Mouse (Mus musculus): ENCODE results near the gene Mus81.

Mus81 gene

GRCm38 (mm10) chr19:5487768-5488550 is at the start of gene Mus81:
TSS of gene Mus81 (minus strand) at chr19:5488402.
- no peak for DNase-seq

GRCm38 (mm10) chr19:5532520-5532919 is 44.3 kb upstream of the Mus81 start:
- no peak for DNase-seq

GRCm38 (mm10) chr19:5530138-5530524 is 41.9 kb upstream of the Mus81 start:
- no peak for DNase-seq

DNA sequence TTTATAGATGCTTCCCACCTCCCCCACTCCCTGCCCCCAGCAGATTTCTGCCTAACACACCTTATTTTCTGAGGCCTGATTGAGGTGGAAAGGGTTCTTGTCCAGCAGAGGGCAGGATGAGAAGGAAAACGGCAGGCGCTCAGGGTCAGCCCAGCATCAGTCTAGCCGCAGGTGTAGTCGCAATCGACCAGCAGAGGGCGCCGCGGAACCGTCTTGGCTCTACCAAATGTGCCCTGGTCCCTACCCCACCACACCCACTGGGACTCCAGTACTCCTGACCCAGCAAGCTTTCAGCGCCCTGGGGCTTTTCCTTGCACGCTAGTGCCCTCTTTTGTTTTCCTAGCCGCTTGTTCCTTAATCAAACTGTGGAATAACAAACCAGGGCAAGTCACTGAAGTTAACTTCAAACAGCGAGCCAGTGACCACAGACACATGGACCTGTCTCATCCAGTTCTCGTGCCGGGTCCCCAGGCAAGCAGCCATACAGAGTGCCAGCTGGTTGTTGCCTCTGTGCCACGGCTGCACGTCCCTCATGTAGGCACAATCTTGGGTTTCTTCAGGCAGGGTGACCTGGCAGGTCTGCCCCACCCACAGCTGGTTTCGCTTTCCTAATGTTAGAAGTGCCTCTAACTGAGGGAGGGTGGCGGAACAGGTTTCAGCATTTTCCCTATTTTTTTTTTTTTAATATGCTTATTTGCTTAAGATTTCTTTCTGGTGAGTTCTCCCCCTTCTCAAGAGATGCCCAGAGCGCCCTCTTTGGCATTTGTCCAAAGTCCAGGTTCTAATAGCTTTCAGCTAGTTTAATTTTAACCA is 41.3 kb upstream of the Mus81 start:
- DNase-seq: peak; percentile 94

DNA sequence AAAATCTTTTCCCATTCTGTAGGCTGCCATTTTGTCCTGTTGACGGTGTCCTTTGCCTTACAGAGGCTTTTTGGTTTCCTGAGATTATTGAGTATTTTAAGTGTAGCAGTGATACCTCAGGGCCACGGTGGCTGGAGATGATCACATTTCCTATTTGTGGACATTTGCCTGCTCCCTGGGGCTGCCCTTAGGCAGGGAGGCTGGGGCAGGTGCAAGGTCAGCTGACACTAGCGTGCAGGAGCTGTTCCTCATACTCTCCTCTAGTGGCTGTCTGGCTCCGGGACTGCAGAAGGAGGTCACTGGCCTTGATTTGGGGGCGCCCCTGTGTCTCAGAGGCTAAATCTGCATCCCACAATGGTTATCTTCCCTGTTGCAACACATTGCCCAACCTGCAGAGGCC is 37.0 kb upstream of the Mus81 start:
- no peak for DNase-seq

- DNase-seq: no peak
These were observed 30.5 kb upstream of the Mus81 start for GRCm38 (mm10) chr19:5518721-5519120.

DNA sequence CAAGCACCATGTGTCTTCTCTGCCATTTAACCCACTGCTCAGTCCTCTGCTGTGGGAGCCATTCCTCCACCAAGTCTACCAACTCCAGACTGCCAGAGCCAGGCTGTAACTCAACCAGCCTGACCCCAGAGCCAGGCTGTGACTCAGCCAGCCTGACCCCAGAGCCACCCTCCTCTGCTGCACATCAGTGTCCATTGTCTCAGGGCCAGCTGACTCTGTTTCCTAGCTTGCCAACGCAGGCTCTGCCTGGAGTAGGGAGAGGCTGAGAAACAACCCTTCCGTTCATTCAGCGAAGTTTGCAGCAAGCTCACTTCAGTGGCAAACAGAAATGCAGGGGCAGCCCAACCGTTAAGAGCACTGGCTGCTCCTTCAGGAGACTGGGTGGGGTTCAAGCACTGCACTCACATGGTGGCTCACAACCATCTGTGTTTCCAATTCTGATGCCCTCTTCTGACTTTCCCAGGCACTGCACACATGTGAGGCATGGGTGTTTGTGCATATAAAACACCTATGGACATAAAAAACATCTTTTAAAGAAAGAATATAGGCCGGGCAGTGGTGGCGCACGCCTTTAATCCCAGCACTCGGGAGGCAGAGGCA is 28.8 kb upstream of the Mus81 start:
- peak; percentile 37 for DNase-seq

DNA sequence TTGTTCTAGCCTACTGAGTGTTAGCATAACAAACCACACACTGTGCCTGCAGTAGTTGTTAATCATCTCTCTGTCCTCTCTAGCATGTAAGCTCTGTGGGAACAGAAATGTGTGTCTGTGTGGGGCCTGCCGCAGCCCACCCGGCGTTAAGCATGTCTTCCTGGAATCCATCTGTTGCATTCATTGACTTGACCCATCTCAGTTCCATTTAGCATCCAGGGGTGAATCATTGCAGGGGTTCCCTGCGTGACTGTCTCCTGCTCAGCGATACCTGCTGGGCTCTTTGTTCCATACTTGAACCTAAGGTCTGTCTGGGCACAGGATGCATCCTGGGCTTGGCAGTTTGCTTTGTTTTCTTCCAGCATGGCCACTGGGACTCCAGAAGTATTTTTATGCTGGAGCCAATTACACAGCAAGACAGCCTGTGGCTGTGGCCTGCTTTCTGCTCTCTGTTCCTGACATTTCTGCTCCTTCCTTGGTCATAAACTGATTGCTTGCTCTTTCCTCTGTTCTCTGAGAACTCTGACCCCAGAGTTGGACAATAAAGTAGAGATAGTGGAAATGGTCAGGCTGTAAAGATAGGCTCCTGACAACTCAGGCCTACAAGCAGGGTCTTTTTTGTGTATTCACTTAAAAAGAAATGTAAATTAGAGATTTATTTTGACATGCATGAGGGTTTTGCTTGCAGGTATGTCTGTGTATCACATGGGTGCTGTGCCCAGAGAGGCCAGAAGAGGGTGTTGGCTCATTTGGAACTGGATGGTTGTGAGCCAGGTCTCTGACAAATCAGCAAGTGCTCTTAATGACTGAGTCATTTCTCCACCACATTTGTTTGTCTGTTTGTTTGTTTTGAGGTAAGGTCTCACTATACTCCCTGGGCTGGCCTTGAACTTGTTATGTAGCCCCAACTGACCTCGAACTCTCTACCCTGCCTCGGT is 27.9 kb upstream of the Mus81 start:
- DNase-seq: no peak

DNA sequence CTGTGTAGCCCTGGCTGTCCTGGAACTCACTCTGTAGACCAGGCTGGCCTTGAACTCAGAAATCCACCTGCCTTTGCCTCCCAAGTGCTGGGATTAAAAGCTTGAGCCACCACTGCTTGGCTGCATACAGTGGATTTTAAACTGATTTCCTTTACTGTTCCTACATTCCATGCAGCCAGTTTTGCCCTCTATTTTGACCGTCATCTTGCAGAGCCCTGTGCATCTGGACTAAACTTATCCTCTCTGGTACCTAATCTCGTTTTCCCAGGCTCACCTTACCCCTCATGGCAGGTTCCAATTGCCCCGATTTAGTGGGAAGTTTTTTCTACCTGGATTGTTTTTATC is 24.8 kb upstream of the Mus81 start:
- DNase-seq: no peak

- DNase-seq: no peak
These were observed 24.1 kb upstream of the Mus81 start for GRCm38 (mm10) chr19:5512091-5513004.

DNA sequence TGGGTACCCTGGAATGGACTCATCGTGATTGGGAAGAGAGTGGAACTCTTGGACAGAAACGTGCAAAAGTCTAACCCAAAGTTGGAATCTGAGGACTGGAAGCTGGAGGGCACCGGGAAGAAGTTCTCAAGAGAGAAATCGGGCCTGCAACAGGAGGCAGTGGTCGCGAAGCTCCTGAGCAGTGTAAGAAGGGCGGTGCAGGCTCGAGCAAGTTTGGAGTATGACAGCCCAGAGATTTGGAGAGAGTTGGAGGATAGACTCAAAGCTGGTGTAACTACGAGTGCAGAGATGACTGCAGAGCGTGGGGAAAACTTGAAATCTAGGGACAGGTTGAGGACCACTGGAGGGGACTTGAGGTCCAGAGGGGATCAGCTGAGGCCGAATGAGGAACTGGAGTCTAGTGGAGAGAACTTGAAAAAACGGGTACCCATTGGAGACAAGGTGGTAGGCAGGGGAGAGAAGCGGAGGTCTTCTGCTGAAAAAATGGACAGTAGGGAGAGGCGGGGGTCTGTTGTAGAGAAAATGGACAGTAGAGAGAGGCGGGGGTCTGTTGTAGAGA is 23.0 kb upstream of the Mus81 start:
- DNase-seq: no peak

DNA sequence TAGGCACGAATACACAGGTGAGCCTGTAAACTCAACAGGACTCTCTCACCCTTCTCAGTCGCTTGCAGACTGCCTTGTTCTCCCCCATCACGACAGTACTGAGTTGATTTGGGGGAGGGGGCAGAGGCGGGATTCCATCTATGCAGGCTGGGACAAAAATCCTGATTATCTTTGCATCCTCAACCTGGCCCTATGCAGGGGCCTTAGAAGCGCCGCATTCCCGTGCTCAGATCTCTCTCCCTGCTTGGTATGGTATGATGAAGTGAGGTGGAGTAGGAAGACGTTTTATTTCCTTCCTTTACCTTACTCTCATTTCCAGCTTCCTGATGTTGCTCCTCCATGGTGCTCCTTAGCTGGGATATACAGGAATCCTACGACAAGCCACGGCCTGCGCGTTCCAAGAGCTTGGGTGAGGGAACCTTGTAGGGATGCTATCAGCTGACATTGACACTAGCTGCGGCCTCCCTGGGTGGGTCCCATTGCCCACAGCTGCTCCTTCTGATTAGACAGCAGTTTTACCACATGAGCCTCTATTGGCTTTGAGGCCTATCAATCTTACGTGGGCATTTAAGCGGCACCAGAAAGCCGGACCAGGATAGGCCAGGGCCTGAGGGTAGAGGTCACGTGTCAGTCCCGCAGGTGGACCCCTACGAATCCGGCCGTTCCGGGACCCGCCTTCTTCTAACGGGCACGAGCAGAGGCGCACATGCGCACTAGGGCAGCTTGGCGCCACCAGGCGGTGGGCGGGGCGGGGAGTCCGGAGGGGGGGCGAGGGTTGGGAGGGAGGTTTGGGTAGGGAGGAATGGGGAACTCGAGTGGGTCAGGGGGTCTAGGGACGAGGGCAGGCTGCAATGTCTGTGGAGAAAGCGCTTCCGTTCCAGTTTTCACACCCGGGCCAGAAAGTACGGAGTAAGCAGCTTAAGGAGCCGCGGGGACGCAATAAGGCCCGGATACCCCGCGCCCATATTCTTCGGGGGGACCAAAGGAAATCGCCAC is 22.1 kb upstream of the Mus81 start, which contains the start of gene Snx32:
Gene Snx32 (minus strand): TSS at position 508 of the 996 bp plus-strand sequence.
- DNase-seq: peak; percentile 100

- no peak for DNase-seq
These were observed 15.5 kb upstream of the Mus81 start, which contains the start of gene 1700020D05Rik for GRCm38 (mm10) chr19:5503687-5504086. TSS of gene 1700020D05Rik (minus strand) at chr19:5503787.

- DNase-seq: no peak
These were observed 12.2 kb upstream of the Mus81 start for GRCm38 (mm10) chr19:5500330-5500875.

GRCm38 (mm10) chr19:5496052-5496370 is 7.8 kb upstream of the Mus81 start:
- DNase-seq: no peak

GRCm38 (mm10) chr19:5495353-5496051 is 7.3 kb upstream of the Mus81 start:
- peak; percentile 44 for DNase-seq

GRCm38 (mm10) chr19:5494314-5494713 is 6.1 kb upstream of the Mus81 start:
- no peak for DNase-seq

DNA sequence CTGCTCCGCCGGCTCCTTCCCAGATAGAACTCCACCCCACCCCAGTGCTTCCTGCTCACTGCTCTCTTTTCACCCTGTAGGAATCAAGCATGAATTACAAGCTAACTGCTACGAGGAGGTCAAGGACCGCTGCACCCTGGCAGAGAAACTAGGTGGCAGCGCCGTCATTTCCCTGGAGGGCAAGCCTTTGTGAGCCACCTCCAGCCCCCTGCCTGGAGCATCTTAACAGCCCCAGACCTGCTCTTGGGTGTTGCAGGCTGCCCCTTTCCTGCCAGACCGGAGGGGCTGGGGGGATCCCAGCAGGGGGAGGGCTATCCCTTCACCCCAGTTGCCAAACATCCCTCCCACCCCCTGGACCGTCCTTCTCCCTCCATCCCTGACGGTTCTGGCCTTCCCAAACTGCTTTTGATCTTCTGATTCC is 5.1 kb upstream of the Mus81 start:
- peak; percentile 57 for DNase-seq

- DNase-seq: peak; percentile 39
These were observed 4.4 kb upstream of the Mus81 start for GRCm38 (mm10) chr19:5492641-5493040.

Measured in cerebellum, adult 9-11 months (tissue).